Mouse (Mus musculus) heart, embryonic 16.5 days (tissue): ENCODE data around the gene Isg20l2. TPM values are rescaled to one million over a fixed set of nuclear protein-coding genes. Genes with fewer than 3 reads are reported as not detected.
A peak's percentile ranks its signal among the peaks of the same experiment; 100 is the strongest.

Experiments
- ATAC-seq: fragments of 200-750 bp; cut with Nextera tagmentation; replicated peaks from 2 replicates; pipeline ENCODE4 v1.8.0; 2017; ENCODE audit warnings: moderate number of reproducible peaks; ENCODE audit not compliant: insufficient read depth, low FRiP score; ENCODE audit errors: extremely low read depth
- H3K27ac ChIP-seq: fragments of 300-500 bp; sonication (generic); 2 replicates; pipeline ENCODE4 v1.5.1; 2014; ENCODE audit warnings: mild to moderate bottlenecking, low read length, control low read depth, moderate library complexity
- H3K27me3 ChIP-seq: fragments of 300-500 bp; sonication (generic); 2 replicates; pipeline ENCODE4 v1.6.1; 2014; ENCODE audit warnings: low read length, mixed read lengths; ENCODE audit not compliant: control insufficient read depth, insufficient read depth
- H3K36me3 ChIP-seq: fragments of 300-500 bp; sonication (generic); 2 replicates; pipeline ENCODE4 v1.6.1; 2014; ENCODE audit not compliant: control insufficient read depth, insufficient read depth
- H3K4me1 ChIP-seq: fragments of 300-500 bp; sonication (generic); 2 replicates; pipeline ENCODE4 v1.6.1; 2014; ENCODE audit warnings: low read length, mixed read lengths; ENCODE audit not compliant: control insufficient read depth, insufficient read depth
- H3K4me2 ChIP-seq: fragments of 300-500 bp; sonication (generic); 2 replicates; pipeline ENCODE4 v1.6.1; 2014; ENCODE audit warnings: low read depth, mild to moderate bottlenecking, control low read depth, low read length
- H3K4me3 ChIP-seq: fragments of 300-500 bp; sonication (generic); 2 replicates; pipeline ENCODE4 v1.5.1; 2014; ENCODE audit warnings: mild to moderate bottlenecking, control low read depth, low read length
- H3K9ac ChIP-seq: fragments of 300-500 bp; sonication (generic); 2 replicates; pipeline ENCODE4 v1.6.1; 2014; ENCODE audit warnings: low read length, control low read depth
- H3K9me3 ChIP-seq: fragments of 300-500 bp; sonication (generic); replicated peaks from 2 replicates; pipeline ENCODE4 v1.6.1; 2016; ENCODE audit warnings: low read length; ENCODE audit not compliant: control insufficient read depth
- WGBS: fragments of 180-500 bp; shearing (Covaris S2); extraction: QIAGEN DNeasy Blood & Tissue Kit; methylation state at CpG from one replicate; pipeline ENCODE4 v1.1.7; 2014; 5-methylcytosine and 5-hydroxymethylcytosine counted together
- polyA plus RNA-seq: library from polyadenylated mRNA; unstranded; fragments of >200 nt; fragmentation: Nextera tagmentation; extraction: Ambion mirVana; gene quantifications from 2 replicates; pipeline ENCODE4 v1.2.1, GENCODE M21; 2015

Gene Isg20l2
- polyA plus RNA-seq, 1 experiment from 2014 or later: 29.2 TPM

GRCm38 (mm10) chr3:87947811-87948199 lies 17.7 kb downstream of the Isg20l2 start:
- H3K27me3 ChIP-seq: peaks cover 62% of the 10 kb centered on the region
- H3K27ac ChIP-seq: no peak overlapping the region
- H3K4me2 ChIP-seq: peak overlapping the region; percentile 64
- peaks cover 31% of the 10 kb centered on the region for H3K4me1 ChIP-seq
- peak overlapping the region; percentile 44; the same call in 1 of the 2 replicates for H3K9ac ChIP-seq
- ATAC-seq: no peak
- no peaks in the 10 kb centered on the region for H3K36me3 ChIP-seq
- peak overlapping the region; percentile 41 for H3K4me3 ChIP-seq
- WGBS: 2% methylated on average over 17 of the region's 17 CpGs
- H3K9me3 ChIP-seq: no peaks in the 10 kb centered on the region

GRCm38 (mm10) chr3:87948378-87949265 lies 18.5 kb downstream of the Isg20l2 start, which contains the start of gene Crabp2:
TSS of gene Crabp2 (plus strand) at chr3:87948666.
- peak within 1 kb of the TSS; percentile 41 for H3K4me3 ChIP-seq
- WGBS: 4% methylated on average over 35 of the region's 35 CpGs
- H3K4me1 ChIP-seq: peaks cover 31% of the 10 kb centered on the region
- H3K27me3 ChIP-seq: peaks cover 64% of the 10 kb centered on the region
- no peak for ATAC-seq
- no peaks in the 10 kb centered on the region for H3K36me3 ChIP-seq
- peak within 1 kb of the TSS; percentile 64 for H3K4me2 ChIP-seq
- H3K9ac ChIP-seq: peak within 1 kb of the TSS; percentile 44; the same call in 1 of the 2 replicates
- no peak within 1 kb of the TSS for H3K27ac ChIP-seq
- no peaks in the 10 kb centered on the region for H3K9me3 ChIP-seq

GRCm38 (mm10) chr3:87949266-87949954 lies 19.3 kb downstream of the Isg20l2 start:
- Histone ChIP-seq H3K27ac (no peak overlapping the region), H3K9ac (no peak overlapping the region), H3K36me3 (no peaks in the 10 kb centered on the region), H3K27me3 (peaks cover 64% of the 10 kb centered on the region), H3K4me3 (peak overlapping the region; percentile 41), H3K4me1 (peaks cover 30% of the 10 kb centered on the region), H3K4me2 (no peak overlapping the region), H3K9me3 (no peaks in the 10 kb centered on the region)
- no peak for ATAC-seq
- 24% methylated on average over 16 of the region's 16 CpGs for WGBS

GRCm38 (mm10) chr3:87949955-87950515 lies 19.9 kb downstream of the Isg20l2 start:
- no peaks in the 10 kb centered on the region for H3K9me3 ChIP-seq
- no peak overlapping the region for H3K9ac ChIP-seq
- WGBS: 21% methylated on average over 13 of the region's 13 CpGs
- H3K27me3 ChIP-seq: peaks cover 64% of the 10 kb centered on the region
- H3K4me2 ChIP-seq: no peak overlapping the region
- H3K4me1 ChIP-seq: peaks cover 29% of the 10 kb centered on the region
- H3K36me3 ChIP-seq: no peaks in the 10 kb centered on the region
- H3K4me3 ChIP-seq: no peak overlapping the region
- no peak overlapping the region for H3K27ac ChIP-seq
- no peak for ATAC-seq

GRCm38 (mm10) chr3:87951946-87952345 lies 21.8 kb downstream of the Isg20l2 start:
- Histone ChIP-seq H3K36me3 (no peaks in the 10 kb centered on the region), H3K27ac (no peak overlapping the region), H3K4me3 (peak overlapping the region; percentile 46), H3K27me3 (peaks cover 48% of the 10 kb centered on the region), H3K4me1 (peaks cover 29% of the 10 kb centered on the region), H3K4me2 (peak overlapping the region; percentile 68), H3K9me3 (no peaks in the 10 kb centered on the region), H3K9ac (peak overlapping the region; percentile 58; the same call in 1 of the 2 replicates)
- 5% methylated on average over 12 of the region's 12 CpGs for WGBS
- 0 out of 2 replicates have a peak, but pooled peaks have one; percentile 4 for ATAC-seq

- peak overlapping the region; percentile 46 for H3K4me3 ChIP-seq
- no peaks in the 10 kb centered on the region for H3K9me3 ChIP-seq
- 4% methylated on average over 4 of the region's 5 CpGs for WGBS
- H3K4me1 ChIP-seq: peaks cover 25% of the 10 kb centered on the region
- peak overlapping the region; percentile 68 for H3K4me2 ChIP-seq
- peaks cover 44% of the 10 kb centered on the region for H3K27me3 ChIP-seq
- ATAC-seq: peak; percentile 77
- H3K9ac ChIP-seq: peak overlapping the region; percentile 58
- no peak overlapping the region for H3K27ac ChIP-seq
- H3K36me3 ChIP-seq: no peaks in the 10 kb centered on the region
Measured at GRCm38 (mm10) chr3:87952440-87952839, 22.3 kb downstream of the Isg20l2 start.

- peaks cover 10% of the 10 kb centered on the region for H3K4me1 ChIP-seq
- no peak overlapping the region for H3K9ac ChIP-seq
- H3K9me3 ChIP-seq: no peaks in the 10 kb centered on the region
- H3K36me3 ChIP-seq: no peaks in the 10 kb centered on the region
- 12% methylated on average over 1 of the region's 1 CpGs for WGBS
- H3K27ac ChIP-seq: no peak overlapping the region
- no peak overlapping the region for H3K4me3 ChIP-seq
- no peak overlapping the region for H3K4me2 ChIP-seq
- ATAC-seq: no peak
- H3K27me3 ChIP-seq: peaks cover under 1% of the 10 kb centered on the region
Measured at GRCm38 (mm10) chr3:87958056-87958455, 27.9 kb downstream of the Isg20l2 start.

- no peaks in the 10 kb centered on the region for H3K36me3 ChIP-seq
Measured at GRCm38 (mm10) chr3:87958476-87958875, 28.4 kb downstream of the Isg20l2 start.

More at GRCm38 (mm10) chr3:87958476-87958875, 28.4 kb downstream of the Isg20l2 start:
- Histone ChIP-seq H3K4me1 (peaks cover 10% of the 10 kb centered on the region), H3K9me3 (no peaks in the 10 kb centered on the region), H3K27me3 (no peaks in the 10 kb centered on the region; the same call in 1 of the 2 replicates), H3K4me3 (no peak overlapping the region), H3K9ac (no peak overlapping the region), H3K4me2 (no peak overlapping the region), H3K27ac (no peak overlapping the region)
- no peak for ATAC-seq
- WGBS: 37% methylated on average over 4 of the region's 4 CpGs
